Mouse (Mus musculus) bone marrow, adult 2 months (tissue): ENCODE data around the gene Col27a1. TPM values are rescaled to one million over a fixed set of nuclear protein-coding genes. Genes with fewer than 3 reads are reported as not detected.

Source experiments
- H3K27ac ChIP-seq: fragments of 200-500 bp; 2 replicates; pipeline ENCODE4 v1.5.1; 2012; ENCODE audit warnings: low read depth, mild to moderate bottlenecking, control low read depth, inconsistent platforms, low read length; ENCODE audit not compliant: control insufficient read depth, poor library complexity, insufficient read depth
- H3K4me1 ChIP-seq: fragments of 200-500 bp; 2 replicates; pipeline ENCODE4 v1.6.1; 2011; ENCODE audit warnings: low read length; ENCODE audit not compliant: control insufficient read depth, insufficient read depth
- H3K4me3 ChIP-seq: fragments of 200-500 bp; replicated peaks from 2 replicates; pipeline ENCODE3; 2011; ENCODE audit warnings: mild to moderate bottlenecking, low read depth, low read length, control low read depth; ENCODE audit not compliant: control insufficient read depth
- CTCF ChIP-seq: fragments of 200-500 bp; IDR thresholded peaks from 2 replicates; pipeline ENCODE4 v1.5.1; 2011; ENCODE audit warnings: low read length, control low read depth; ENCODE audit not compliant: control insufficient read depth, insufficient read depth
- POLR2A ChIP-seq: fragments of 200-500 bp; IDR thresholded peaks from 2 replicates; pipeline ENCODE4 v1.6.1; 2011; ENCODE audit warnings: low read depth, mild to moderate bottlenecking, control low read depth, low read length, borderline replicate concordance; ENCODE audit not compliant: control insufficient read depth
- whole genome bisulfite sequencing: fragments of 180-500 bp; shearing (Covaris S2); methylation state at CpG from one replicate; pipeline ENCODE4 v1.1.7; 2018; 5-methylcytosine and 5-hydroxymethylcytosine counted together
- polyA plus RNA-seq: library from polyadenylated mRNA; stranded (reverse); fragments of >200 nt; gene quantifications from 2 replicates; pipeline ENCODE4 v1.2.4, GENCODE M21; 2011; ENCODE audit warnings: low replicate concordance; ENCODE audit not compliant: missing spikeins, insufficient read depth, insufficient read length

The Col27a1 gene
- 3.1 and 6.6 TPM in 2 replicates for polyA plus RNA-seq

DNA sequence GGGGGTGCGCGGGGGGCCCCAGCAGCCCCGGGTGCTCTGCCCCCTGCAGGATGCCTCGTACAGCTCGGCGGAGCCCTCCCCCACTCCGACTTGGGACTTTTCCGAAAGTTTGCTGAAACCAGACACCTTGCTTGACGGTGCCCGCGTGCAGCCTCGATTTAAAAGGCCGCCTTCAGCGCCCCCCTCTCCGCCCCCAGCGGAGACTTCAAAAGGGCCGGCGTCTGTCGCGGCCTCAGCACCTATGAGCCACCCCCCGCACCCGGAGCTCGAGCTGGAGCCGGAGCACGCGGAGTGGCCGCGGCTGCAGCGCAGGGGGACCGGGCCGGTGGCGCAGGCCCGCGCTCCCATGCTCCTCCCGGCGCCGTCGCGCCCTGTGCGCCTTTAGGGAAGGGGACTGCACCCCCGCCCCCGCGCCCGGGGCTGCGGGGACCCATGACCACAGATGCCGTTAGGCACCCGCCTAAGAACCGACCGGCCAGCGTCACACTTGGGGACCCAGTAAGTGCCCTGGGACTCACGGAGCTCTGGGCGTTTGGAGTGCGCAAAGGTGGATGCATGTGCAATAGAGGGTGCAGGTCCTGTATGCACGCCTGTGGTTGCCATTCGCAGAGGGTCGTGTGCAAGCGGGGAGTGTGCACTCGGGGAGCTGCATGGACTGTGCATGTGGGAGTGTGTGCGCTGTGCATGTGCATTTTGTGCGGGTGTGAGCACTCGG, at the start of gene Col27a1:
Gene Col27a1 (plus strand): TSS at position 98 of the 715 bp plus-strand sequence.
- no peak within 1 kb of the TSS for H3K4me3 ChIP-seq
- TF ChIP-seq POLR2A (no peak), CTCF (0 out of 2 replicates have a peak, but pooled peaks have one; percentile 10)
- WGBS, result 2% methylated on average over 61 of the region's 61 CpGs

GRCm38 (mm10) chr4:63165636-63166035, 48.2 kb upstream of the Col27a1 start:
- H3K4me3 ChIP-seq, result no peak overlapping the region
- no peak overlapping the region for H3K27ac ChIP-seq
- WGBS, result 71% methylated on average over 4 of the region's 4 CpGs
- TF ChIP-seq POLR2A (no peak), CTCF (no peak)
- no peaks in the 10 kb centered on the region for H3K4me1 ChIP-seq

More for the DNA sequence above, at the start of gene Col27a1:
- no peak within 1 kb of the TSS for H3K27ac ChIP-seq
- H3K4me1 ChIP-seq, result no peaks in the 10 kb centered on the region; the same call in 1 of the 2 replicates

DNA sequence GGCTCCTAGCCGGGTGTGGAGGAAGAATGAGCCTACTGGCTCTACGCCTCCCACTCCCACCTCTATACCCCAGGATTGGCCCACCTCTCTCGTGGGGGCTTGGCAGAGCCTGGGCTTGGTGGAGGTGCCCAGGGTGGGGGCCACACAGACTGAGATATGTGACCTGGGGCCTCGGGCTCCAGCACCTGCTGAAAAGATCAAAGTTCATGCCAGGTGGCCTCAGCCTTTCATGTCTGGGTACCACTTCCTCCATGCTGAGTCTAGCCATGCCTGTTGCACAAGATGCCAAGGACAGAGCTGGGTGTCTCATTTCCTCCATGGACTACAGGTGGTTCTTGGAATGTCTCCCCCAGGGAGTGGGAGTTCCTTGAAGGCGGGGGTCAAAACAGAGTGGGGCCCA, 47.5 kb upstream of the Col27a1 start:
- Histone ChIP-seq H3K4me1 (no peaks in the 10 kb centered on the region), H3K4me3 (no peak overlapping the region), H3K27ac (no peak overlapping the region)
- TF ChIP-seq POLR2A, result no peak
- no peak for TF ChIP-seq CTCF
- WGBS, result 67% methylated on average over 5 of the region's 5 CpGs

- WGBS, result 74% methylated on average over 4 of the region's 4 CpGs
Observed at GRCm38 (mm10) chr4:63170061-63170460, 43.7 kb upstream of the Col27a1 start.

GRCm38 (mm10) chr4:63171122-63171521, 42.7 kb upstream of the Col27a1 start:
- no peaks in the 10 kb centered on the region for H3K4me1 ChIP-seq
- no peak overlapping the region for H3K4me3 ChIP-seq
- H3K27ac ChIP-seq, result no peak overlapping the region
- WGBS, result 51% methylated on average over 24 of the region's 24 CpGs
- no peak for TF ChIP-seq CTCF
- no peak for TF ChIP-seq POLR2A

More at GRCm38 (mm10) chr4:63170061-63170460, 43.7 kb upstream of the Col27a1 start:
- Histone ChIP-seq H3K4me1 (no peaks in the 10 kb centered on the region), H3K4me3 (no peak overlapping the region), H3K27ac (no peak overlapping the region)
- TF ChIP-seq POLR2A (no peak), CTCF (no peak)

- TF ChIP-seq POLR2A (no peak), CTCF (no peak)
- no peak within 1 kb of the TSS for H3K27ac ChIP-seq
- WGBS, result 83% methylated on average over 4 of the region's 4 CpGs
Observed at GRCm38 (mm10) chr4:63171969-63172685, 41.7 kb upstream of the Col27a1 start, which contains the start of gene Kif12. Gene Kif12 (minus strand): TSS chr4:63172131.

GRCm38 (mm10) chr4:63181556-63181955, 32.2 kb upstream of the Col27a1 start:
- Histone ChIP-seq H3K27ac (no peak overlapping the region), H3K4me1 (no peaks in the 10 kb centered on the region), H3K4me3 (no peak overlapping the region)
- WGBS, result 14% methylated on average over 5 of the region's 5 CpGs
- TF ChIP-seq CTCF (peak; percentile 80), POLR2A (no peak)

More at GRCm38 (mm10) chr4:63171969-63172685, 41.7 kb upstream of the Col27a1 start, which contains the start of gene Kif12:
- Histone ChIP-seq H3K4me3 (no peak within 1 kb of the TSS), H3K4me1 (no peaks in the 10 kb centered on the region)

DNA sequence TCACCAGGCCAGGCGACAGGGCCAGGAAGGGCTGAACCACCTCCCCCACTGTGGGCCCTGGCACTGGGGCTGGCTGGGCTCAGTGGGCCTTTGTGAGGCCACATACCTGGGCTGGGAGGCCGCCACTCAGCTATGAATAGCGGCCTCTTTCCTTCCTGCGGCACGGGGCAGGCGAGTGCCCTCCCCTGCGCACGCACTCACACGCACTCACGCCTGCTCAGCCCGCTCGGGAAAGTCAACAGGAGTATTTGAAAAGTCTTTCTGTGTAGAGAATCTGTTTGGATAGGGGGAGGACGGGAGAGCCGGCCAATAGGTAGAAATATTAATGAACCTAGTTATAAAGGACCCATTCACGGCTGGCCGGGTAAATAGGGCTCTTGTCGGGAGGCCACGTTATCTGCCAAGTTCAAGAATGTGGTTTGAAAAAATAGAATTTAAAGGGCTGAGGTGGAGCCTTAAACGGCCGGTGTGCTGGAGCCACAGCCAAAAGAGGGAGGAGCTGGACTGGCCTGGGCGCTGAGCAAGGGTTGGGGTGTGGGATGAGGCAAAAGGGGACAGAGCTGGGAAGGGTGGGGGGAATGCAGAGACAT, 27.4 kb upstream of the Col27a1 start:
- Histone ChIP-seq H3K27ac (no peak overlapping the region), H3K4me1 (no peaks in the 10 kb centered on the region), H3K4me3 (no peak overlapping the region)
- 39% methylated on average over 21 of the region's 21 CpGs for WGBS
- TF ChIP-seq CTCF (no peak), POLR2A (no peak)
